Mouse (Mus musculus) cerebellum, postnatal 25 days (tissue): ENCODE data around the gene Olfr168.
"Not testable (repeated sequence)": the region's sequence is repeated elsewhere in the genome, so short reads cannot be mapped to it uniquely, and the experiment has no call there.

Experiments used
- DNase-seq, 2 experiments: peaks; one replicate each; pipeline ENCODE4 v3.0.0; 2021; ENCODE audit warnings: mixed read lengths in 2 of 2

Olfr168 gene

GRCm38 (mm10) chr16:19535455-19535854 is at the start of gene Olfr168:
Gene Olfr168 (minus strand): TSS chr16:19535555.
- DNase-seq = no peak

- not testable (repeated sequence) for DNase-seq
Measured at GRCm38 (mm10) chr16:19571709-19572108, 36.4 kb upstream of the Olfr168 start, which contains the start of gene Olfr169. Gene Olfr169 (minus strand): TSS chr16:19571809.

- not testable (repeated sequence) for DNase-seq
Measured at GRCm38 (mm10) chr16:19553429-19553828, 18.1 kb upstream of the Olfr168 start.

GRCm38 (mm10) chr16:19552246-19552645 is 16.9 kb upstream of the Olfr168 start:
- not testable (repeated sequence) for DNase-seq

GRCm38 (mm10) chr16:19522166-19522565 is 13.2 kb downstream of the Olfr168 start, which contains the start of gene Olfr167:
Gene Olfr167 (minus strand): TSS chr16:19522266.
- DNase-seq = no peak

GRCm38 (mm10) chr16:19483394-19483793 is 52.0 kb downstream of the Olfr168 start, which contains the start of gene Olfr166:
Gene Olfr166 (plus strand): TSS chr16:19483694.
- no peak for DNase-seq
